Mouse (Mus musculus): ENCODE data around the gene Olfr1484.
"Not testable (repeated sequence)": the region's sequence is repeated elsewhere in the genome, so short reads cannot be mapped to it uniquely, and the experiment has no call there.

The Olfr1484 gene

GRCm38 (mm10) chr19:13583211-13583610, at the start of gene Olfr1484:
TSS of gene Olfr1484 (plus strand) at chr19:13583511.
- no peak for DNase-seq (ENCODE audit: low spot score)

- not testable (repeated sequence) for DNase-seq (ENCODE audit: low spot score)
These were observed 33.8 kb downstream of the Olfr1484 start, which contains the start of gene Olfr1487 for GRCm38 (mm10) chr19:13617075-13617474. TSS of gene Olfr1487 (plus strand) at chr19:13617375.

DNA sequence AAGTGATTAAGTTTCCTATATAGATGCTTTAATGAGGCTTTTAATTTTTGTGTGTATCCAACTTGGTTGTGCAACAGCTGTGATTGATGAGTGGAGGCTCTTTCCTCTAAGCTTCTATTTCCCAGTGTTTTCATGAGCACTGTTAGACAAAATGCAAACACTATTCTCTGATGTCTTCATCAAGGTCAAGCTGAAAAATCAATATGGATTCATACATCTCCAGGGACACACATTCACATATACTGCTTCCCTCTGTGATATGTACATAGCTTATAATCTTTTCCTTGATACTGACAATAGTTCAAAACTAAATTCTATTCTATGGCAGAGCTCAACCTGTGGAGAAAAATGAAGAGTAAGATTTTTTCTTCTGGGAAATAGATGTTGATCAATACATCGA, 48.0 kb downstream of the Olfr1484 start, which contains the start of gene Olfr1489:
Olfr1489 (plus strand) TSS at position 301 of the 400 bp plus-strand sequence.
- DNase-seq (ENCODE audit: low spot score), result no peak

Data from urinary bladder, postnatal 14 days (tissue).